Mouse (Mus musculus): ENCODE measurements around the gene Scd4. TPM values are rescaled to one million over a fixed set of nuclear protein-coding genes. Genes with fewer than 3 reads are reported as not detected.
A peak's percentile ranks its signal among the peaks of the same experiment; 100 is the strongest.

Gene Scd4
- total RNA-seq, 2 experiments from 2014 or later: 0.10 to 0.20 TPM

DNA sequence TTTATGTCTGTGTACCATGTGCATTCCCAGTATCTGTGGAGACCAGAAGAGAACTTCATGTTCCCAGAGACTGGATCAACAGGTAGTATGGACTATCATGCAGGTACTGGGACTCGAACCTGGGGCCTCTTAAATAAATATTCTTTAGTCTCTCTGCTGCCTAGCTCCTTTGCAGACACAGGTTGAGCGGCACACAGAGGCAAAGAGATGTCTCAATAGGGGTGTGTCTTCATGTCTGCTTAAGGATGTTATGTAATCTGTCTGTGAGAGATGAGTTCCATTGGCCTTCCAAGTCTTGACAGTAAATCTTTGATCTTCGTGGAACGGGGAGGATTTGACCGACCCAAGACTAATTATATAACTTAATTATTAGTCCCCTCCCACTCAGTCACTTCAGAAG lies 37.3 kb downstream of the Scd4 start:
- no peak for DNase-seq
- intact Hi-C loops (cut with DNase I): loop anchor here (2.0 to 5.0 kb wide), 2 partner anchors 105 to 172 kb away; no protein-coding TSS in a partner anchor

DNA sequence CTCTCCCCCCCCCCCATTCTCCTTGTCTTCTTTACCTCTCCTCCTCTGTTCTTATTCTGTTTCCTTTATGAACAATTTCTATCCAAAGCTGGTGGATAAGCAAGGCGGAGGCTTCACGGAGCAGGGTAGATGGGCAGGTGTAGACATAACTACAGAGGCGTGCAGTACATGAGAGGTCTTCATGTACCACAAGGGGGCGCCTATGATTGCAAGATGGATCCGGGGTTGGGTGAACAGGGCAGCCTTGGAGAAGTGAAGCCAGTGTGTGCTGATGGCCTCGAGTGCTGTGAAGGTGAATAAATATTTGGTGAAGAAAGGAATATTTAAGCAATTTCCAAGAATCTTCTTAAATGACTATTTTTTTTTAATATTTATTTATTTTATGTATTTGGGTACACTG lies 40.1 kb downstream of the Scd4 start:
- intact Hi-C loops (cut with DNase I): loop anchor here (1.0 to 5.0 kb wide), 2 partner anchors 45 to 169 kb away; no protein-coding TSS in a partner anchor
- peak; percentile 43 to 77 for DNase-seq

GRCm38 (mm10) chr19:44376511-44376951 lies 43.6 kb downstream of the Scd4 start:
- intact Hi-C loops (cut with DNase I): no loop called here
- DNase-seq: no peak

GRCm38 (mm10) chr19:44377629-44378375 lies 44.9 kb downstream of the Scd4 start:
- intact Hi-C loops (cut with DNase I): no loop called here
- no peak for DNase-seq

DNA sequence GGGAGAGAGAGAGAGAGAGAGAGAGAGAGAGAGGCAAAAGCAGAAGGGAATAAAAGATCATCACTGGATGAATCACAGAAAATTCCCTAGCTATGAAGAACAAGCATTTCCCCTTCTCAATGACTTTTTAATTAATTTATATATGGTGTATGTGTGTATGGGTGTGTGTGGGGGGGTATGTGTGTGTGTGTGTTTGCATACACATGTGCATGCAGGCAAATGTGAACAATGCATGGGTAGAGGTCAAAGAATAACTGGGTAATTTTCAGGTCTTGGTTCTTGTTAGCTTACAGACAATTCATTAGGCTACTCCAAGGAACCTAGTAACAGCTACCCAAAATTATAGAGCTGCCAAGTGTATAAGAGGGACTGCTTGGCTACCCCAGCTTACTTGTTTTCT lies 46.2 kb downstream of the Scd4 start:
- intact Hi-C loops (cut with DNase I): no loop called here
- no peak for DNase-seq

- no peak for DNase-seq
- intact Hi-C loops (cut with DNase I): no loop called here
Measured at GRCm38 (mm10) chr19:44380065-44380464, 47.2 kb downstream of the Scd4 start.

DNA sequence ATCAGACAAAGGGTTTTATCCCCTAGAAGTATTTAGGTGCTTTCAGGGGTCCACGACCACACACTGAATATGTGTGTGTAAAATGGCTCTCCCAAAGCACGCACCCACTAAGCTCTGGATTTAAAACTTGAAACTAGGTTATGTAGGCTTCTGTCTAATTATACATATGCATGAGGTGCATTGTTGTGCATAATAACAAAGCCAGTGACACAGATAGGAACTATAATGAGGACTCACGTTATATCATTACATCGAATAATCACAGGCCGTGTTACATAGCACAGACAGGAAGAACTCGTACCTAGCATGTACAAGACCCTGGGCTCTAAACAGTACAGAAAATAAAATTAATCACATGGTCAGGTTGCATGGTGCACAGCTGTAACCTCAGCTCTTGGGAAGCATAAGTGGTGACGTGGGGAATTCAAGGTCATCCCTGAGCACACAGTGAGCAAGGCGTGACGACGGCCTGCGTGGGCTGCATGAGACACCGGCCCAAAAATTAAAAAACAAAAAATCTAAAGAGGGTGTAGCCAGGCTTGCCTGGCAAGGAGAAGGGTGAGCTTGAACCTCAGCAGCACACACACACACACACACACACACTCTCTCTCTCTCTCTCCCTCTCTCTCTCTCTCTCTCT lies 49.9 kb downstream of the Scd4 start:
- DNase-seq: no peak
- intact Hi-C loops (cut with DNase I): no loop called here

GRCm38 (mm10) chr19:44385887-44386498 lies 53.1 kb downstream of the Scd4 start:
- DNase-seq: no peak

GRCm38 (mm10) chr19:44387089-44387671 lies 54.3 kb downstream of the Scd4 start:
- no peak for DNase-seq
- intact Hi-C loops (cut with DNase I): no loop called here

More at GRCm38 (mm10) chr19:44385887-44386498, 53.1 kb downstream of the Scd4 start:
- intact Hi-C loops (cut with DNase I): no loop called here

GRCm38 (mm10) chr19:44387746-44388474 lies 55.0 kb downstream of the Scd4 start:
- intact Hi-C loops (cut with DNase I): no loop called here
- no peak for DNase-seq

- intact Hi-C loops (cut with DNase I): no loop called here
- peak; percentile 86 to 88 for DNase-seq
Measured at GRCm38 (mm10) chr19:44388475-44389428, 55.9 kb downstream of the Scd4 start.

DNA sequence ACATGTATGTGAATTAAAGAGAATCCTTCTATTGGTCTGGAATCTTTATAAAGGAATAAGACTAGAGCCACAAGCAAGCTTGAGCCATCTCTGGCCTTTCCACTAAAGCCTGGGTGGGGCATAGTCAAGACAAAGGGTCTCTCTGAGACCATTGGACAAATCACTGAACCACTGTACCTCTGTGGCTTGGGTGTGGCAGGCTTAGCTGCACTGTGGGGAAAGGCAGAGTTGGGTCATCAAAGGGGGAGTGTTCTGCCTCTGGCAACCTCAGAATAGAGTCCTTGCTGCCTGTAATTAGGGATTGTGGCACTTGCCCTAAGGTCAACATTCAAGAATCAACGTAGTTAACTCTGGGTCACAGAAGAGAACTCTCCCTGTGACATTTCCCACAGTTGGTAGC lies 56.6 kb downstream of the Scd4 start:
- DNase-seq: no peak
- intact Hi-C loops (cut with DNase I): no loop called here

DNA sequence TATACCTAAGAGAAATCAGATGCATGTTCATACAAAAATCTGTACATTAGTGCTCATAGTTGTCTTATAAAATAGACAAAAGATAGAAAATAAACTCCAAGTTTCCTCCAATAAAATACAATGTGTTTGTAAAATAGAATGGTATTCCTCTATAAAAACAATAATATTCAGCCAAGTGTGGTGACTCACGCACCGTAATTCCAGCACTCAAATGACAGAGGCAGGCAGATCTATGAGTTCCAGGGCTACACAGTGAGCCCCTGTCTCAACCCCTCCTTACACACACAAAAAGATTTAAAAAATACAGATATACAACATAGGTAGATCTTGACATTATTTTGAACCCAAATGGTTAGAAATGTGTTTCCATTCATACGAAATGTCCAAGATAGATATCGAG lies 59.0 kb downstream of the Scd4 start:
- intact Hi-C loops (cut with DNase I): no loop called here
- DNase-seq: no peak

- no peak for DNase-seq
- intact Hi-C loops (cut with DNase I): no loop called here
Measured at GRCm38 (mm10) chr19:44392339-44393009, 59.6 kb downstream of the Scd4 start.

- intact Hi-C loops (cut with DNase I): no loop called here
- no peak for DNase-seq
Measured at GRCm38 (mm10) chr19:44393962-44394422, 61.1 kb downstream of the Scd4 start.

DNA sequence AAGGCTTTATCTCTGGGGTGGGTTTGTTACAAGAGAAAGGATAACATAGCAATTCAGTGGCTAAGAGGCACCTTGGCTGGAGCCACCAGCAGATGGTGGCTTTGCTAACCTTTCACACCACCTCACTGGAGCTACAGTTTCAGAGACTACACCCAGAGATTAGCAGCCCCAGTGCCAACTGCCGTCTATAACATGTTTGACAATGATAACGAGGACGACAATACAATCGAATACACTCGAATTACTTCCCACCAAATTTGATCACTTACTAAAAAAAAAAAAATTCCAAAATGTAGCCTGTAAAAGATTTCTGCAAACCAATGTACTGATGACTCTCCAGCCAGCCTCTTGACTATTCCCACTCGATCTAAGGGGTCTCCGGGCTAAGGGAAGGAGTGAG lies 62.1 kb downstream of the Scd4 start:
- intact Hi-C loops (cut with DNase I): no loop called here
- DNase-seq: no peak

All from gastrocnemius, postnatal 36 days (tissue).